Mouse (Mus musculus) A20 (cell line): ENCODE measurements around the gene Apbb1.

Source experiments
- DNase-seq: peaks from one replicate; pipeline ENCODE4 v3.0.0-alpha.2; 2011; ENCODE audit warnings: low read depth, low spot score

Gene Apbb1

GRCm38 (mm10) chr7:105570756-105571155 lies 10.7 kb downstream of the Apbb1 start:
- no peak for DNase-seq

GRCm38 (mm10) chr7:105569512-105570496 lies 11.6 kb downstream of the Apbb1 start:
- no peak for DNase-seq

- no peak for DNase-seq
Measured at GRCm38 (mm10) chr7:105568988-105569471, 12.4 kb downstream of the Apbb1 start.

- DNase-seq: no peak
Measured at GRCm38 (mm10) chr7:105568583-105568982, 12.9 kb downstream of the Apbb1 start.

GRCm38 (mm10) chr7:105565071-105565836 lies 16.2 kb downstream of the Apbb1 start:
- no peak for DNase-seq

GRCm38 (mm10) chr7:105563367-105563766 lies 18.1 kb downstream of the Apbb1 start:
- DNase-seq: no peak

GRCm38 (mm10) chr7:105562317-105562716 lies 19.1 kb downstream of the Apbb1 start:
- peak; percentile 29 for DNase-seq

GRCm38 (mm10) chr7:105559016-105559415 lies 22.4 kb downstream of the Apbb1 start:
- no peak for DNase-seq

- DNase-seq: no peak
Measured at GRCm38 (mm10) chr7:105557671-105558070, 23.8 kb downstream of the Apbb1 start.

- no peak for DNase-seq
Measured at GRCm38 (mm10) chr7:105556406-105556805, 25.0 kb downstream of the Apbb1 start.

GRCm38 (mm10) chr7:105555571-105555970 lies 25.9 kb downstream of the Apbb1 start:
- DNase-seq: no peak

- peak; percentile 96 for DNase-seq
Measured at GRCm38 (mm10) chr7:105554212-105554942, 27.1 kb downstream of the Apbb1 start, which contains the start of gene Smpd1. Smpd1 (plus strand) TSS chr7:105554360.

GRCm38 (mm10) chr7:105553456-105554211 lies 27.8 kb downstream of the Apbb1 start:
- no peak for DNase-seq

GRCm38 (mm10) chr7:105549035-105549434 lies 32.4 kb downstream of the Apbb1 start:
- DNase-seq: no peak

GRCm38 (mm10) chr7:105547970-105548369 lies 33.5 kb downstream of the Apbb1 start:
- DNase-seq: no peak

GRCm38 (mm10) chr7:105545986-105546385 lies 35.5 kb downstream of the Apbb1 start:
- no peak for DNase-seq

- peak; percentile 36 for DNase-seq
Measured at GRCm38 (mm10) chr7:105534162-105534561, 47.3 kb downstream of the Apbb1 start.

GRCm38 (mm10) chr7:105528094-105528493 lies 53.4 kb downstream of the Apbb1 start:
- no peak for DNase-seq

GRCm38 (mm10) chr7:105527306-105527937 lies 54.0 kb downstream of the Apbb1 start:
- DNase-seq: peak; percentile 54

- no peak for DNase-seq
Measured at GRCm38 (mm10) chr7:105524222-105524621, 57.2 kb downstream of the Apbb1 start.
